Mouse (Mus musculus) heart, embryonic 11.5 days (tissue): ENCODE measurements around the gene Whamm. TPM values are rescaled to one million over a fixed set of nuclear protein-coding genes. Genes with fewer than 3 reads are reported as not detected.

Source experiments
- ATAC-seq: fragments of 200-750 bp; cut with Nextera tagmentation; replicated peaks from 2 replicates; pipeline ENCODE4 v1.8.0; 2017; ENCODE audit warnings: moderate library complexity; ENCODE audit not compliant: insufficient number of reproducible peaks, low FRiP score, low TSS enrichment
- H3K27ac ChIP-seq: fragments of 300-500 bp; sonication (generic); 2 replicates; pipeline ENCODE4 v1.5.1; 2014; ENCODE audit warnings: mild to moderate bottlenecking, low read depth, low read length
- H3K27me3 ChIP-seq: fragments of 300-500 bp; sonication (generic); 2 replicates; pipeline ENCODE4 v1.6.1; 2014; ENCODE audit warnings: mild to moderate bottlenecking, low read length, mixed read lengths; ENCODE audit not compliant: control insufficient read depth, insufficient read depth
- H3K36me3 ChIP-seq: fragments of 300-500 bp; sonication (generic); 2 replicates; pipeline ENCODE4 v1.6.1; 2014; ENCODE audit warnings: mild to moderate bottlenecking, low read length, moderate library complexity, mixed read lengths; ENCODE audit not compliant: control insufficient read depth, insufficient read depth
- H3K4me1 ChIP-seq: fragments of 300-500 bp; sonication (generic); 2 replicates; pipeline ENCODE4 v1.6.1; 2014; ENCODE audit warnings: low read length; ENCODE audit not compliant: control insufficient read depth, insufficient read depth
- H3K4me2 ChIP-seq: fragments of 300-500 bp; sonication (generic); 2 replicates; pipeline ENCODE4 v1.6.1; 2014; ENCODE audit warnings: mild to moderate bottlenecking, moderate library complexity
- H3K4me3 ChIP-seq: fragments of 300-500 bp; sonication (generic); 2 replicates; pipeline ENCODE4 v1.5.1; 2014; ENCODE audit warnings: low read depth, low read length
- H3K9ac ChIP-seq: fragments of 300-500 bp; sonication (generic); 2 replicates; pipeline ENCODE4 v1.6.1; 2014; ENCODE audit warnings: mild to moderate bottlenecking, low read depth, low read length, moderate library complexity
- H3K9me3 ChIP-seq: fragments of 300-500 bp; sonication (generic); replicated peaks from 2 replicates; pipeline ENCODE4 v1.6.1; 2016; ENCODE audit warnings: low read length; ENCODE audit not compliant: control insufficient read depth
- WGBS: fragments of 180-500 bp; shearing (Covaris S2); extraction: QIAGEN DNeasy Blood & Tissue Kit; methylation state at CpG from one replicate; pipeline ENCODE4 v1.1.7; 2014; ENCODE audit not compliant: insufficient replicate concordance; 5-methylcytosine and 5-hydroxymethylcytosine counted together
- polyA plus RNA-seq: library from polyadenylated mRNA; unstranded; fragments of >200 nt; fragmentation: Nextera tagmentation; extraction: Ambion mirVana; gene quantifications from 2 replicates; pipeline ENCODE4 v1.2.1, GENCODE M21; 2014

The Whamm gene
- polyA plus RNA-seq, 1 experiment from 2014 or later, result 6.2 TPM

DNA sequence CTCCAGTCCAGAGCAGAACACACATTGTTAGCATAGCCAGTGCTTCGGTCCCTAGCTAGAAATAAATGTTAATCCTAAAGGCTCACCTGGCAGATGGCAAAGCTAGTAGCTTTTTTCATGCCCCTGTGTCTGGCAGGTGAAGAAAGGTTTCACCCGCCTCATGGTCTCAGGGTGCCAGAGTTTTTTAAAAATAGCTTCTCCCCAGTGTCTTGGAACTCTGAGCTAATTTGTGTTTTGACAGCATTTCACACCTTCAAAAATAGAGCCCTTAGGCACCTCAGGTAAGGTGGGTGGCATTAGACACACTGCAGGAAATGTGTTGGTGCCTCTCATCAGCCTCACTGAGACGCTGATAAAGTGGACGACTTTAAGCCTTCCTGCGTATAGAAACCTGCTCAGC is 24.0 kb downstream of the Whamm start:
- Histone ChIP-seq H3K36me3 (peaks cover 16% of the 10 kb centered on the region), H3K4me1 (peaks cover 7% of the 10 kb centered on the region; the same call in 1 of the 2 replicates), H3K4me2 (no peak overlapping the region), H3K27me3 (no peaks in the 10 kb centered on the region), H3K9me3 (no peaks in the 10 kb centered on the region), H3K27ac (no peak overlapping the region), H3K9ac (no peak overlapping the region), H3K4me3 (no peak overlapping the region)
- WGBS, result 61% methylated on average over 5 of the region's 5 CpGs
- no peak for ATAC-seq

DNA sequence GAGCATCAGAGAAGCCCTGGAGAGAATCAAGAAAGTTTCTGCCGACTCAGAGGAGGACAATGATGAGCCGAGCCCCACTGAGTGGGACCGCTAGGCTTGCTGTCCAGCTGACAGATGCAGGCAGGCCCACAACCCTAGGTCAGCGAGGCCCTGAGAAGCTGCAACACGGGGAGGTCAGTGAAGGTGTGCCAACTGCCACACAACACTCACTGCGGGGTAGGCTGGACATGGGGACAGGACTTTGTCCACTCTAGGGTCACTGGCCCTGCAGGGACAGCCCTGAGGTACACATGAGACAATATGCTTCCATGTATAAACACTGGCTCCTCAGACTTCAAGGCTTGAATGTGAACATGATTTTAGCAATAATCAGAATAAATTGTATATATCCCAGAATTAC is 25.0 kb downstream of the Whamm start:
- no peak overlapping the region for H3K27ac ChIP-seq
- no peaks in the 10 kb centered on the region for H3K27me3 ChIP-seq
- H3K36me3 ChIP-seq, result peaks cover 16% of the 10 kb centered on the region
- H3K4me1 ChIP-seq, result peaks cover 7% of the 10 kb centered on the region; the same call in 1 of the 2 replicates
- no peak overlapping the region for H3K4me3 ChIP-seq
- no peak for ATAC-seq
- H3K9ac ChIP-seq, result no peak overlapping the region
- no peaks in the 10 kb centered on the region for H3K9me3 ChIP-seq
- 84% methylated on average over 6 of the region's 6 CpGs for WGBS
- H3K4me2 ChIP-seq, result no peak overlapping the region

DNA sequence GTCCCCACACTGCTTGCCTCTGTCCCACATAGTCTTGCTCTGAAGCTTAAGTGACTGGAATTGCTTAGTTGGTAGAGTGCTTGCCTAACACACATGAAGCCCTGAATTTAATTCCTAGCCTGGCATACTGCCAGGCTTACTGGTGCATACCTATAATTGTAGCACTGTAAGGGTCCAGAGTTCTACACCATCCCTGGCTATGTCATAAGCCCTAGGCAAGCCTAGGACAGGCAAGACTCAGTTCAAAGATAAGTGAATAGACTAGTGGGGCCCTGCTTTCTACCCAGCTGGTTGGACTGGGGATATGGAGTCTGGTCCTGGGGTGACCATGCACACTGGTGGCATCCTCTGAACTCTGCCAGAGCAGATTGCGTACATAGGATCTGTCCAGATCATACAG is 26.6 kb downstream of the Whamm start:
- H3K27ac ChIP-seq, result no peak overlapping the region
- WGBS, result 95% methylated on average over 1 of the region's 1 CpGs

DNA sequence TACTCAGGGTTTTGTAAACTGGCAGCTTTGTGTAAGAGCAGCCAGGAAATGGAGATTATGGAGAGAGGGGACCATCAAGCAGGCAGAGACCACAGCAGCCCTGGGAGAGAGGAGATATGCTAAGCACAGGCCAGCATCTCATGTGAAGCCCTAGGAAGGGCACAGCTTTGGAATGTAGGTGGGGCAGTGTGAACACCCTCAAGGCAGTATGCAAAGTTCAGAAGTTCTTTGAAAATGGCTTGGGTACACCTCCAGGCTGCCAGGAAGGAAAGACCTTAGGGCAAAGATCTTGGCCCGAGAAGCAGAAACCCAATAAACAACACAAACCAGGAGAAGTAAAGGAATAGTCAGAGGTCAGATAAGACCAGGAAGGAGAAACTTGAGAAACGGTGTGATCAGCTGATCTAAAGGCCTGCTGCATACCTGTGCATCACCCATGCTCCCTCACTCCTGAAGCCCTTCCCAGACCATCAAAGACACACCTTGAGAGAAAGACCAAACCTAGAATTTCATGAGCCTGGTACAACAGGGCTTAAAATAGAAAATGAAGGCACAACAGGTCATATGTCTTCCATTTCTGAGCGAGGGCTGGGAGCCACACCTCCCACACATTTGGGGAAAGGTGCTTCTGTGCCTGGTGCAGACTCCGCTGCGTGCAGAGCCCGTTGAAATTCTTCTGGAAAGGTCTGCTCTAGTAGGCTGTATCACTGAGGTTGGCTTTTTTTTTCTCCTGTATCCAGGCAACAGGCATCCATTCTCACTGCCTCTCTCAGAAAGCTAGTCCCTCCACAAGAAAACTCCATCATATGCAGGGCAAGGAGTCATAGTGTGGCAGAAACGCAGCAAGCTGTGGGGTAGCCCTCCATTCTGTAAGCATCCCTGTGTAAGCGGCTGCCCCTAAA is 28.6 kb downstream of the Whamm start:
- Histone ChIP-seq H3K4me1 (peaks cover 7% of the 10 kb centered on the region; the same call in 1 of the 2 replicates), H3K9me3 (no peaks in the 10 kb centered on the region), H3K36me3 (peaks cover 13% of the 10 kb centered on the region), H3K27me3 (no peaks in the 10 kb centered on the region), H3K4me3 (no peak overlapping the region), H3K9ac (no peak overlapping the region), H3K4me2 (no peak overlapping the region), H3K27ac (no peak overlapping the region)
- ATAC-seq, result no peak
- WGBS, result 63% methylated on average over 8 of the region's 8 CpGs

More for the DNA sequence above, 26.6 kb downstream of the Whamm start:
- no peaks in the 10 kb centered on the region for H3K27me3 ChIP-seq
- no peak overlapping the region for H3K9ac ChIP-seq
- no peak overlapping the region for H3K4me2 ChIP-seq
- H3K36me3 ChIP-seq, result peaks cover 16% of the 10 kb centered on the region
- no peak for ATAC-seq
- H3K4me1 ChIP-seq, result peaks cover 7% of the 10 kb centered on the region; the same call in 1 of the 2 replicates
- no peaks in the 10 kb centered on the region for H3K9me3 ChIP-seq
- H3K4me3 ChIP-seq, result no peak overlapping the region

DNA sequence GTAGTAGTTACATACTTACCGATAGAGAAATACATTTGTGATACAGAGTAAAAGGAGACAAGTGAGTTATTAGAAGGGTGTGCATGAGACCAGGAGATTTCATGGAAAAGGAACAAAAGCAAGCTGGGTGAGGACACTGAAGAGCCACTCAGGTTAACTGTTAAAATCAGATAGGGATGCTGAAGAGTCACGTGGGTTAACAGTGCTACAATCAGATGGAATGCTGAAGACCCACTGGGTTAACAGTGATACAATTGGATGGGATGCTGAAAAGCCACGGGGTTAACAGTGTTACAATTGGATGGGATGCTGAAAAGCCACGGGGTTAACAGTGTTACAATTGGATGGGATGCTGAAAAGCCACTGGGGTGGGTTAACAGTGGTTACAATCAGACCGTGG is 33.9 kb downstream of the Whamm start:
- 77% methylated on average over 5 of the region's 5 CpGs for WGBS
- ATAC-seq, result no peak
- no peak overlapping the region for H3K4me2 ChIP-seq

DNA sequence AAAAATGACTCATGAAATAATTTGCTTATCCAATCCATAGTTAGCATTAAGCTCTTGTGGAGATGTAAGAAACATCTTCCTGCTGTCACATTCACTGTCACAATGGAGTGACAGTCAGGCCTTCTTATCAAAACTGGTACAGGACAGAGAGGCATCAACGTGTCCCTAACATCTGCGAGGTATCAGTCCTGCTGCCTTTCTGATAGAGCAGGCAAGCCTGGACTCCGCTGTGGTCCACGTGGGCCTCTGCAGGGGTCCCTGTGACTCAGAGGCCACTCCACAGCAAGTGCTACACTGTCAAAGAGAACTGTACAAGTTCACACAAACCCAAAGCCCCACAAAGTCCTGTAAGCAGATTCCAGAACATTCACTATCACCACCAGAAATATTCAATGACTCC is 34.4 kb downstream of the Whamm start:
- ATAC-seq, result peak; percentile 59; the same call in 1 of the 2 replicates
- no peaks in the 10 kb centered on the region for H3K9me3 ChIP-seq
- WGBS, result 29% methylated on average over 4 of the region's 4 CpGs

More for the DNA sequence above, 33.9 kb downstream of the Whamm start:
- Histone ChIP-seq H3K36me3 (peaks cover 3% of the 10 kb centered on the region; the same call in 1 of the 2 replicates), H3K4me3 (no peak overlapping the region), H3K27me3 (no peaks in the 10 kb centered on the region), H3K9ac (no peak overlapping the region), H3K27ac (no peak overlapping the region), H3K4me1 (peaks cover 8% of the 10 kb centered on the region; the same call in 1 of the 2 replicates), H3K9me3 (no peaks in the 10 kb centered on the region)

DNA sequence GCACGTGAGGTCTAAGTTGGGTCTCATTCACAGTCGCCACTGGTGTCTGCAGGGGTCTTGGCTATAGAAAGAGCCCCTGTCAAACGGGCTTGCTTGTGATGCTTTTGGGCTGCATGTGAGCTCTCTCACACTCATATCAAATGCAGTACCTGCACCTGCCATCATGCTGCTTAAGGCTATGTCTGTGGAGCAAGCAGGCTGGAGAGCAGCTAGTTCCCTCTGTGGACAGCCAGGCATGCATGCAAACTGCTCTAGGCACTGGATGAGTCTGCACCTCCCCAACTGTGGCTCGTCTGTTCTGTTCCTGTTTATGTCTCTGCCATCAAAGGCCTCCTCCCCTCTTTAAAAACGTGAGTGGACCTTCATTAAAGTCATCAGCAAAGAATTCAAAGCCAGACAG is 35.4 kb downstream of the Whamm start:
- WGBS, result 67% methylated on average over 5 of the region's 5 CpGs
- Histone ChIP-seq H3K27me3 (no peaks in the 10 kb centered on the region), H3K9me3 (no peaks in the 10 kb centered on the region), H3K4me3 (no peak overlapping the region), H3K9ac (no peak overlapping the region), H3K4me2 (no peak overlapping the region), H3K36me3 (peaks cover 3% of the 10 kb centered on the region; the same call in 1 of the 2 replicates), H3K4me1 (peaks cover 8% of the 10 kb centered on the region; the same call in 1 of the 2 replicates), H3K27ac (no peak overlapping the region)
- no peak for ATAC-seq

More for the DNA sequence above, 34.4 kb downstream of the Whamm start:
- no peak overlapping the region for H3K9ac ChIP-seq
- no peak overlapping the region for H3K4me3 ChIP-seq
- no peaks in the 10 kb centered on the region for H3K27me3 ChIP-seq
- H3K36me3 ChIP-seq, result peaks cover 3% of the 10 kb centered on the region; the same call in 1 of the 2 replicates
- H3K4me2 ChIP-seq, result no peak overlapping the region
- H3K4me1 ChIP-seq, result peaks cover 8% of the 10 kb centered on the region; the same call in 1 of the 2 replicates
- no peak overlapping the region for H3K27ac ChIP-seq

DNA sequence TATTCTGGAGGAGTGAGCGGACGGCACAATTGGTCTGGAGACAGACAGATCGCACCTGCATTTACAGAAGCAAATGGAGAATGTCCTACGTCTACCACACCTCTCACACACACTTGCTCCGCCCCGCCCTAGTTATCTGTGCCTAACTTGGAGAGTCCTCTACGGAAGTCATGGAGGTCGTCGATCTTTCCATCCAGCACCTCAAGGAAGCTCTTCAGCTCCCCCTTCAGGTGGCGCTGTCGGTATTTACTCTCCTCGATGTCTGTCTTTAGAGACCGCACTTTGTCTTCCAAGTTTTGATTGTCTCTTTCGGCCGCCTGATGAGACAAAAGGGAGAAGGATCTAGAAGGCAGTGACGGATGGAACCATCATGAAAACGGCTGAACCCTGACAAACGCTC is 39.1 kb downstream of the Whamm start:
- H3K9me3 ChIP-seq, result no peaks in the 10 kb centered on the region
- no peaks in the 10 kb centered on the region for H3K27me3 ChIP-seq
- peaks cover 12% of the 10 kb centered on the region; the same call in 1 of the 2 replicates for H3K4me1 ChIP-seq
- no peak overlapping the region for H3K4me2 ChIP-seq
- H3K36me3 ChIP-seq, result peaks cover 3% of the 10 kb centered on the region
- no peak overlapping the region for H3K9ac ChIP-seq
- 55% methylated on average over 18 of the region's 18 CpGs for WGBS
- no peak overlapping the region for H3K4me3 ChIP-seq
- H3K27ac ChIP-seq, result no peak overlapping the region
- no peak for ATAC-seq
